Mouse (Mus musculus): ENCODE results near the gene Ercc1. TPM values are rescaled to one million over a fixed set of nuclear protein-coding genes. Genes with fewer than 3 reads are reported as not detected.
A peak's percentile ranks its signal among the peaks of the same experiment; 100 is the strongest.

The Ercc1 gene
- total and polyA plus RNA-seq, 2 experiments: 6.5 to 9.4 TPM

DNA sequence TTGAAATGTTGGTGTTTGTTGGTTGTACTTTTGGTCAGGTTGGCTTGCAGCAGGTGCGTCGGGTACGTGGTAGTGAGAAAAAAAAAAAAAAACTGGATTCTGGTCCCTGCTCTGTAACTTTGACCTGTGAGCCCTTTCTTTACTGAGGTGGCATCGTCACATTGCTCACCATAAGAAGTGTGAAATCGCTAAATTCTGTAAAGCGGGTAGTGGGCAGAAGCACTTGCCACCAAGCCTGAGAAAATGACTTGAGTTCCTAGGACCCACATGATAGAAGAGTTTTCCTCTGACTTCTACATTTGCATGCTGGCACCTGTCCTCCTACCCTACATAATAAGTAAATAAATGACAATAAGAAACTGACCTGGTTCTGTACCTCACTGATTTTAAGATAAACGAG is 23.9 kb upstream of the Ercc1 start:
- 17% methylated on average over 7 of the region's 7 CpGs for WGBS
- no peak for DNase-seq (ENCODE audit: extremely low read depth, low read depth, low spot score)
- no peaks in the 10 kb centered on the region for H3K36me3 ChIP-seq (ENCODE audit: control insufficient read depth, insufficient read depth, low read length)
- H3K4me3 ChIP-seq (ENCODE audit: insufficient read depth, low read depth, low read length): no peak overlapping the region
- H3K27me3 ChIP-seq (ENCODE audit: control insufficient read depth, insufficient read depth, low read length): no peaks in the 10 kb centered on the region
- no peak for TF ChIP-seq CTCF (IDR thresholded peaks at IDR 0.05; ENCODE audit: low read depth, low read length)
- no peak for TF ChIP-seq POLR2A (IDR thresholded peaks at IDR 0.05; ENCODE audit: extremely low read depth, insufficient read depth, low read length)
- H3K4me1 ChIP-seq (ENCODE audit: control insufficient read depth, insufficient read depth, low read length): no peaks in the 10 kb centered on the region; the same call in 1 of the 2 replicates
- H3K79me2 ChIP-seq (ENCODE audit: control insufficient read depth, insufficient read depth, low read length): no peaks in the 10 kb centered on the region
- no peak overlapping the region for H3K9ac ChIP-seq (ENCODE audit: low read depth, low read length)
- no peak overlapping the region for H3K27ac ChIP-seq (replicated peaks; ENCODE audit: insufficient read depth, low read depth, low read length)

DNA sequence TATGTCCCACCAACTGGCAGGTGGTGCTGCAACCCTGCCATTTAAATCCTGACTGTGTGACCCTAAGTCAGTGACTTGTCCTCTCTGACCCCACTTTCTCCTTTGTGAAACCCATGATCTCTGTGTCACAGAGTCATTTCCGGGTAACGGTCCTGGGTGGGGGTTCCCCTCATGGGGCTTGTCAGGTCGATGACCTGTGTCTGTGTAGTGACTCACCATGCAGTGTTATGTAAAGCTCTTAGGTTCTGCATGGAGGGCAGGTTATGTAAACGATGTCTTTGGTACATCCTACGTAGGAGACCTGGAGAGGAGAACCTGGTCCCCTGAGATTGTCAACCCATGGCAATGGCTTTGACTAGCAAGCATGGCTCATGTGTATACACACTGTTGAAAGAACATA is 23.1 kb upstream of the Ercc1 start:
- TF ChIP-seq POLR2A (IDR thresholded peaks at IDR 0.05; ENCODE audit: extremely low read depth, insufficient read depth, low read length): no peak
- no peak for TF ChIP-seq CTCF (IDR thresholded peaks at IDR 0.05; ENCODE audit: low read depth, low read length)
- no peaks in the 10 kb centered on the region for H3K27me3 ChIP-seq (ENCODE audit: control insufficient read depth, insufficient read depth, low read length)
- WGBS: 8% methylated on average over 5 of the region's 5 CpGs
- H3K27ac ChIP-seq (replicated peaks; ENCODE audit: insufficient read depth, low read depth, low read length): no peak overlapping the region
- no peaks in the 10 kb centered on the region for H3K79me2 ChIP-seq (ENCODE audit: control insufficient read depth, insufficient read depth, low read length)
- H3K4me3 ChIP-seq (ENCODE audit: insufficient read depth, low read depth, low read length): no peak overlapping the region
- H3K4me1 ChIP-seq (ENCODE audit: control insufficient read depth, insufficient read depth, low read length): no peaks in the 10 kb centered on the region; the same call in 1 of the 2 replicates
- no peak for DNase-seq (ENCODE audit: extremely low read depth, low read depth, low spot score)
- H3K36me3 ChIP-seq (ENCODE audit: control insufficient read depth, insufficient read depth, low read length): no peaks in the 10 kb centered on the region
- H3K9ac ChIP-seq (ENCODE audit: low read depth, low read length): no peak overlapping the region

DNA sequence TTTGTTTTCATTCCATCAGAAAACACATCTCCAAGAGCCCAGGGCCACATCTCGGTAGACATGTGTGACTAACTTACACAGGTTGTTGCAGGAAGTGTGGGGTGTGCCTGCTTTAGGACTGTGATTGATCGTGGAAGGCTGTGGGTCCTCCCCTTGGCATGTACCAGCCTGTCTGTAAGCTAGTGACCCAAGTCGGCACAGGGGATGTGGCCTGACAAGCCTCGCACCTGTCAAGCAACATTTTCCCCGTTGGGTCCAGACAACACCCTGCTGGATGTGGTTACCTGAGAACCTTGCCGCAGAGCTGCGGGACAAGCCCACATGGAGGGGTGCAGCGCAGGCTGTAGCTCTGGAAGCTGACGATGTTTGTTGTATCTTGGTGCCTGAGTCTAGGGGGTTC is 22.1 kb upstream of the Ercc1 start:
- Histone ChIP-seq H3K4me1 (ENCODE audit: control insufficient read depth, insufficient read depth, low read length) (peaks cover 2% of the 10 kb centered on the region; the same call in 1 of the 2 replicates), H3K4me3 (ENCODE audit: insufficient read depth, low read depth, low read length) (no peak overlapping the region), H3K9ac (ENCODE audit: low read depth, low read length) (no peak overlapping the region), H3K36me3 (ENCODE audit: control insufficient read depth, insufficient read depth, low read length) (no peaks in the 10 kb centered on the region), H3K27ac (replicated peaks; ENCODE audit: insufficient read depth, low read depth, low read length) (no peak overlapping the region), H3K79me2 (ENCODE audit: control insufficient read depth, insufficient read depth, low read length) (no peaks in the 10 kb centered on the region), H3K27me3 (ENCODE audit: control insufficient read depth, insufficient read depth, low read length) (no peaks in the 10 kb centered on the region)
- WGBS: 59% methylated on average over 9 of the region's 9 CpGs
- TF ChIP-seq POLR2A (IDR thresholded peaks at IDR 0.05; ENCODE audit: extremely low read depth, insufficient read depth, low read length): no peak
- TF ChIP-seq CTCF (IDR thresholded peaks at IDR 0.05; ENCODE audit: low read depth, low read length): no peak
- no peak for DNase-seq (ENCODE audit: extremely low read depth, low read depth, low spot score)

DNA sequence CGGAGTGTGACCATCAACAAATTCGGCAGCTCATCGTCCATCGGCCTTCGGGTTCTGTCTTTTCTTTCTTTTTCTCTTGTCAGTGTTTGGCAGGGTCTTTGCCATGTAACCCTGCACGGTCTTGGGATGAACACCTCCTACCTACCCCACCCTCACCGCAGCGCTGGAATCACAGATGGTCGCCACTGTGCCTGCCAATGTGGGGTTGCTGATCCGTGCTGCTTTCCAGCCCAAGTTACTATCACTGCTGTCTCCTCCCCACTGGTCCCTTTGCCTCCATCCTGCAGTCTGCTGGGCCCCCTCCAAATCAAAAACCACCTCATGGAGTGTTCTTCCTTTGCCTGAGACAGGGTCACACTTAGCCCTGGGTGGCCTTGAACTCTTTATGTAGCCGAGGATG is 20.4 kb upstream of the Ercc1 start:
- H3K36me3 ChIP-seq (ENCODE audit: control insufficient read depth, insufficient read depth, low read length): no peaks in the 10 kb centered on the region
- no peak overlapping the region for H3K4me3 ChIP-seq (ENCODE audit: insufficient read depth, low read depth, low read length)
- H3K9ac ChIP-seq (ENCODE audit: low read depth, low read length): no peak overlapping the region
- H3K27me3 ChIP-seq (ENCODE audit: control insufficient read depth, insufficient read depth, low read length): no peaks in the 10 kb centered on the region
- no peak for DNase-seq (ENCODE audit: extremely low read depth, low read depth, low spot score)
- no peak overlapping the region for H3K27ac ChIP-seq (replicated peaks; ENCODE audit: insufficient read depth, low read depth, low read length)
- TF ChIP-seq POLR2A (IDR thresholded peaks at IDR 0.05; ENCODE audit: extremely low read depth, insufficient read depth, low read length) (no peak), CTCF (IDR thresholded peaks at IDR 0.05; ENCODE audit: low read depth, low read length) (no peak)
- 86% methylated on average over 11 of the region's 11 CpGs for WGBS
- H3K4me1 ChIP-seq (ENCODE audit: control insufficient read depth, insufficient read depth, low read length): peaks cover 2% of the 10 kb centered on the region; the same call in 1 of the 2 replicates
- H3K79me2 ChIP-seq (ENCODE audit: control insufficient read depth, insufficient read depth, low read length): no peaks in the 10 kb centered on the region

DNA sequence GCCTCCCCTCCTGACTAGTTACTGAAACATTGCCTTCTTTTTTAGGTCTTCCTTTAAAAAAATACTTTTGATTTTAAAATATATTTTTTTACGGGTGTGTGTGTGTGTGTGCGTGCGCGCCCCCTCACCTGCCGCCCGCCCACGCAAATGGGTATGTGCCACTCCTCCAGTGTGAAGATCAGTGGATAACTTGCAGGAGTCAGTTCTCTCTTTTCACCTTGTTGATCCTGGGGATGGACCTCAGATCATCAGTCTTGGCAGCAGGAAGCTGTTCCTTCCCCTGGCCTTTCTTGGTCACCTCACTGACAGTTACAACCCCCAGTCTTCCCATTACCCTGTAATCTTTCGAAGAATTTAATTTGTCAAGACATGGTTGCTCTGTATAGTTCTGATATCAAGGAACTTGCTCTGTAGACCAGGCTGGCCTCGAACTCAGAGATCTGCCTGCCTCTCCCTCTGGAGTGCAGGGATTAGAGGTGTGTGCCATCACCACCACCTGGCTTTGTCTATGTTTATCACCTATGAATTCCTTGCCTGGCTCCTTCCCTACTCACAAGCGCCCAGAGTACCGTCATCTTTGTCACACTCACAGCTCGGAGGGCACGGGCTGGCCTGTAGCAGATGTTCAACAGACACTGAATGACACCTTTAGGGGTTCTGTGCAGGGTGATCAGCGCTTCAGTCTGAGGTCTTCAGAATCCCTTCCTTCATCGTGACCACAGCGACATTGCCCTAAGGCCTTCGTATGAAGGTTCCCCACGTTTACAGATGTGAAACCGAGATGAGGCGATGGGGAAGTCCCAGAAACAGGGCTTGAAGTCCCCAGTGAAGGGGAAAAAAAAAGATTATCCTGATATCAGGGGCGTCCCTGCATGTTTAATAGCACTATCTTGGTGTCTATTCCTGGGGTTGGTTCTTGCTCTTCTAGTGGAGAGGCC is 19.0 kb upstream of the Ercc1 start:
- 82% methylated on average over 21 of the region's 21 CpGs for WGBS
- Histone ChIP-seq H3K27me3 (ENCODE audit: control insufficient read depth, insufficient read depth, low read length) (no peaks in the 10 kb centered on the region), H3K9ac (ENCODE audit: low read depth, low read length) (no peak overlapping the region), H3K4me3 (ENCODE audit: insufficient read depth, low read depth, low read length) (no peak overlapping the region), H3K27ac (replicated peaks; ENCODE audit: insufficient read depth, low read depth, low read length) (no peak overlapping the region), H3K79me2 (ENCODE audit: control insufficient read depth, insufficient read depth, low read length) (no peaks in the 10 kb centered on the region), H3K4me1 (ENCODE audit: control insufficient read depth, insufficient read depth, low read length) (peaks cover 2% of the 10 kb centered on the region; the same call in 1 of the 2 replicates), H3K36me3 (ENCODE audit: control insufficient read depth, insufficient read depth, low read length) (no peaks in the 10 kb centered on the region)
- no peak for TF ChIP-seq CTCF (IDR thresholded peaks at IDR 0.05; ENCODE audit: low read depth, low read length)
- no peak for TF ChIP-seq POLR2A (IDR thresholded peaks at IDR 0.05; ENCODE audit: extremely low read depth, insufficient read depth, low read length)
- no peak for DNase-seq (ENCODE audit: extremely low read depth, low read depth, low spot score)

DNA sequence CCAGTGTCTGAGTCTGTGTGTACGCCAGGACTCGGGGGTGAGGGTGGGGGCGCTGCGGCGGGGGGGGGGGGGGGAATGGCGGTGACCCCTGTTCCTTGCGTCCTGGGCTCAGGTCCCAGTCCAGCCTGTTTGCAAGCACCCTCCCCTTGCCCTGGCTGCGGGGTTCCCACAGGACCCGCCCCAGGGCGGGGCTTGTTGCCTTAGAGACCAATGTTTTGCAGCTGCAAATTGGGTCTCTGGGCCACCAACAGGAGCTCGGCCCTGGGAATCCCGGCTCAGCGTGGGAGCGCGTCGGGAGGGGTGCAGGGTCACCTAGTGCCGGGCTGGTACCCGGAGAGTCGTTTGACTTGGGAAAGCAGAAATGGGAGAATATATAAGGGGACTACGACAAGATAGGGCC is 18.2 kb upstream of the Ercc1 start:
- Histone ChIP-seq H3K36me3 (ENCODE audit: control insufficient read depth, insufficient read depth, low read length) (no peaks in the 10 kb centered on the region), H3K27ac (replicated peaks; ENCODE audit: insufficient read depth, low read depth, low read length) (peak overlapping the region; percentile 40), H3K9ac (ENCODE audit: low read depth, low read length) (no peak overlapping the region), H3K4me3 (ENCODE audit: insufficient read depth, low read depth, low read length) (peak overlapping the region; percentile 22; the same call in 1 of the 2 replicates), H3K79me2 (ENCODE audit: control insufficient read depth, insufficient read depth, low read length) (no peaks in the 10 kb centered on the region), H3K4me1 (ENCODE audit: control insufficient read depth, insufficient read depth, low read length) (peaks cover 2% of the 10 kb centered on the region; the same call in 1 of the 2 replicates), H3K27me3 (ENCODE audit: control insufficient read depth, insufficient read depth, low read length) (no peaks in the 10 kb centered on the region)
- peak; percentile 45 for DNase-seq (ENCODE audit: extremely low read depth, low read depth, low spot score)
- TF ChIP-seq POLR2A (IDR thresholded peaks at IDR 0.05; ENCODE audit: extremely low read depth, insufficient read depth, low read length): no peak
- TF ChIP-seq CTCF (IDR thresholded peaks at IDR 0.05; ENCODE audit: low read depth, low read length): no peak
- 1% methylated on average over 20 of the region's 20 CpGs for WGBS
